Mouse (Mus musculus): Measurements from ENCODE around the gene Nyap1.
A peak's percentile ranks its signal among the peaks of the same experiment; 100 is the strongest.

Nyap1 gene

GRCm38 (mm10) chr5:137699080-137699479 is 42.3 kb downstream of the Nyap1 start:
- no peak for DNase-seq (ENCODE audit: low read depth, low spot score)

- no peak for DNase-seq (ENCODE audit: low read depth, low spot score)
Observed at GRCm38 (mm10) chr5:137695930-137696329, 45.5 kb downstream of the Nyap1 start.

- DNase-seq (ENCODE audit: low read depth, low spot score): no peak
Observed at GRCm38 (mm10) chr5:137694796-137695195, 46.6 kb downstream of the Nyap1 start.

GRCm38 (mm10) chr5:137691881-137692280 is 49.5 kb downstream of the Nyap1 start:
- DNase-seq (ENCODE audit: low read depth, low spot score): peak; percentile 52

DNA sequence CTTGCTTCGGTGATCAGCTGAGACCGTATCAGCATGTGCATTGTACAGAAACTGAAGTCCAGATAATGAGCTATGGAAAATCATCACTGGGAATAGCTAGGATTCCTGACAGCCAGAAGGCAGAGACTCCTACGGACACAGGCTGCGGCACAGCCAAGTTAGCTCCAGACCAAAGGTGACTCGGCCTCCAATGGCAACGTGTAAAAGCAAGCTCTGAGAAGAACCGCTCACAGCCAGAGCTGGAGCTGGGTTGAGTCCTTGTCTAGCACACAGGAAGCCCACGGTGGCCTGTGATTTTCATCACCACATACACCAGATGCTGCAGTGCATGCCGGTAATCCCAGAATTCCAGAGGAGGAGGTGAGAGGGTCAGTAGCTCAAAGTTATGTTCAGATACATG is 50.9 kb downstream of the Nyap1 start:
- DNase-seq (ENCODE audit: low read depth, low spot score): no peak

DNA sequence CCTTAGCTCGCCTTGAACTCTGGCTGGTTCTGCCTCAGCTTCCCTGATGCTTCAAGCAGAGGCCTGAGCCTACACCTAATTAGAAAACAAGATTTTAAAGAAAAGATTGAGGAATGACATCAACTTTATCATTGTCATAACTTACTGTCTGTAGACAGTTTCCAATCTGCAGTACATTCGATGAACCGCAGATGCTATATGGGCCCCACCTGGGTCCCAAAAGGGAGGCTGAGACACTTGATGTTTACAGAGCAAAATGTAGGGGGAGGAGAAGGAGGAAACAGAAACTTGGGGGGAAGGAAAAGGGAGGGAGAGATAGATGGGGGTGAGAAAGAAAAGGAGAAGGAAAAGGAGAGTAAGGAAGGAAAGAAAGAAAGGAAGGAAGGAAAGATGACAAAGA is 51.4 kb downstream of the Nyap1 start:
- no peak for DNase-seq (ENCODE audit: low read depth, low spot score)

DNA sequence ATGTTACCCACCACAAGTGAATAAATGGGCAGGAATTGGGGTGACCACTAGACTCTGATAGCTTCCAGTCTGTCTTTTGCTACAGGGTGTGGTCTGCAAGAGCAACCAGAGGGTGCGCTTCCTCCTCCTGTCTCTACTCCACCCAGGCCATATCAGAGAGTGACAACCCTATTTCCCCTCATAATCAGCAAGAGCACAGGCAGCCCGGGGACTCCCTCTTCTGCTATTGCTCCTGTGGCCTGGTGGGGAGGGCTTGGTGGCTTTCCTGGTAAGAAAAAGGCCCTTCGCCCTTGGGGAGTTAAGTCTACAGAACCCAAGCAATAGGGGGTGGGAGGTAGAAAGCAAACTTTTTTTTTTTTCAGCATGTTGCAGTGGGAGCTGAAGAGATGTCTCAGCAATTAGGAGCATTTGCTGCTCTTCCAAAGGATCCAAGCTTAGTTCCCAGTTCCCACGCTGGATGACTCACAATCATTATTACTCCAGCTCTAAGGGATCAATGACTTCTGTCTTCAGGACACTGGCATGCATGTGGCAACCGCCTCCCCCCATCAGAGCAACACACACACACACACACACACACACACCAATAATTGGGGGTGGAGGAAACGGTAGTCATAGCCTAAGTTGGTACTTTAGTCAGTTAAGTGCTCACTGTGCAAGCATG is 55.1 kb downstream of the Nyap1 start:
- DNase-seq (ENCODE audit: low read depth, low spot score): peak; percentile 46

DNA sequence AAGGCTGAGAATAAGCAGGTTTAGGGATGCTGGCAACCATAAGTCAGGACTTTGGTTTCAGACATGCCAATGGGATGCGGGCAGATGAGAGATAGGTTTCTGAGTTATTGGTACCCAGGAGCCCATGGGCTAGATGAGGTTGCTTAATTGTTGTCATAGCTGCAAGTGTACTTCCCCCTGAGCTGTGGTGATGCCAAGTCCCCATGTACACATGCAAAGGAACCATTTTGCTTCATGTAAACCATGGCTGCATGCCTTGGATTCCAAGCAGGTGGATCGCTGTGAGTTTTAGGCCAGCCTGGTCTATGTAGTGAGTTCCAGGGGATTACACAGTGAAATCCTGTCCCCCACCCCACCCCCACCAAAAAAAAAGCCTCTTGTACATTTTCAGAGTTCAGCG is 55.8 kb downstream of the Nyap1 start:
- DNase-seq (ENCODE audit: low read depth, low spot score): no peak

GRCm38 (mm10) chr5:137684294-137685123 is 56.9 kb downstream of the Nyap1 start, which contains the start of gene Agfg2:
TSS of gene Agfg2 (minus strand) at chr5:137684726.
- peak; percentile 100 for DNase-seq (ENCODE audit: low read depth, low spot score)

GRCm38 (mm10) chr5:137683388-137684293 is 57.8 kb downstream of the Nyap1 start:
- DNase-seq (ENCODE audit: low read depth, low spot score): peak; percentile 55

- DNase-seq (ENCODE audit: low read depth, low spot score): no peak
Observed at GRCm38 (mm10) chr5:137682526-137682925, 58.9 kb downstream of the Nyap1 start.
